Mouse (Mus musculus): Measurements from ENCODE around the gene BC030867.

Gene BC030867

DNA sequence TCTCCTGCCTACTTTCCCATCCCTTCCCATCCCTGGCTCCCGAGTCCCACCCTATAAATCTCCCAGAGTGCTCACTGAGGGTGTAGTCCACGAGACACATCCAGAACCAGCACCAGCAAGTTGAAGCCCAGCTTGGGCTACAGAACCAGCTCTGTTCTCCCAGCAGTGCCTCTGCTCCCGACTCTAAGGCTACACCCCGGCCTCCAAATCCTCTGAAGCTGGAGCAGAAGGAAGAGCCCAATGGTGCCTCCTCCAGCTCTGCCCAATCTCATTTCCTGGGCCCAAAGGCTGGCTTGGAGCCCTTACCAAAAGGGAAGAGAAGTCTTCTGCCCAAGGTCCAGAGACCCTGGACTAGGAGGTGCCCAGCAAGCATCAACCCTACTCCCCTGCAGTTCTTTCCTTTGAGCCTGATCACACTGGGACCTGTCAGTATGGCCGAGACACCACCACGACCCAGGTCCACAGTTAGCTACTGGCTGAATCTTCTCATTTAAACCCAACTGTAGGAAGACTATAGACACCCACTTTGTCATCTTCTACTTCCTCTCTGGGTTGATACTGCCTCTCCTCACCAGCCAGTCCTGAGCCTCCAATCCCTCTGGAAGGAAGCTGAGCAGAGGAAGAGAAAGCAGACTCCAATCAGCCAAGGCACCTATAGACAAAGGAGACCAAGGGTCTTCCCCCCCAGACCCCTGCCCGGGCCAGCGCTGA lies 27.3 kb upstream of the BC030867 start:
- DNase-seq (ENCODE audit: low read depth): no peak

DNA sequence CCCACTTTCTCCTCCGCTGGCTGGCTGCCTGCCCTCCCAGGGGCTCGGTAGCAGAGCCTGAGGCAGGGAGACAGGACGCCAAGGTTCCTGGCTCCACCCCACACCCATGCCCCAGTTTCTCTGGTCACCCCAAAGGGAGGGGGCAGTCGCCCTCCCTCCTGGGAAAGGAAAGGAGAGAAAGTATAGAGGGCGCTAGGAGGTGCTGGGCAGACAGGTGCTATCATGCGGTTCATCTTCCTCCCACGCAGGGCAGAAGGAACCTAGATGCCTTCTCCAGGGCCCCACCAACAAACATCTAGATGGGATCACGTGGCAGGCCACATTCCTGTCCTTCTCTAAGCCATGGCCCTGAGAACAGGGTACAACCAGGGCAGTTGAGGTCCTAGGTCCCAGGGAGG lies 26.7 kb upstream of the BC030867 start:
- DNase-seq (ENCODE audit: low read depth): no peak

- DNase-seq (ENCODE audit: low read depth): no peak
Measured at GRCm38 (mm10) chr11:102223166-102223565, 25.5 kb upstream of the BC030867 start.

DNA sequence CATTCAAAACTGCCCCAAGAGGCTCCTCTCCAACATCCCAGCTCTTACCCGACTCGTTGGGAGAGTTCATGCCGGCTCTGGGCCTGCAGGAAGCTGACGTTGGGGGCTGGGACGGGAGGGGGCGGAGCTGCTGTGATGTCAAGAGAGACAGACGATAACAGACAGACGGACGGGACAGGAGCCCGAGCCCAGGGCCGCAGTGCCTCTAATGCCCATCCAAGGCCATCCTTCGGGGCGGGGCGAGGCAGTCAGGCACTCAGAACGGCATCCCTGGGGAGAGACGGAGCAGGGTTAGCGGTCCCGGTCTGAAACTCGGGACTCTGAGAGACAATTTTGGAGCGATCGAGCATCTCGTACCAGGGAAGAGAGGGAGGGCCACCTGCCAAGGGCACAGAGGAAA lies 24.0 kb upstream of the BC030867 start:
- DNase-seq (ENCODE audit: low read depth): no peak

DNA sequence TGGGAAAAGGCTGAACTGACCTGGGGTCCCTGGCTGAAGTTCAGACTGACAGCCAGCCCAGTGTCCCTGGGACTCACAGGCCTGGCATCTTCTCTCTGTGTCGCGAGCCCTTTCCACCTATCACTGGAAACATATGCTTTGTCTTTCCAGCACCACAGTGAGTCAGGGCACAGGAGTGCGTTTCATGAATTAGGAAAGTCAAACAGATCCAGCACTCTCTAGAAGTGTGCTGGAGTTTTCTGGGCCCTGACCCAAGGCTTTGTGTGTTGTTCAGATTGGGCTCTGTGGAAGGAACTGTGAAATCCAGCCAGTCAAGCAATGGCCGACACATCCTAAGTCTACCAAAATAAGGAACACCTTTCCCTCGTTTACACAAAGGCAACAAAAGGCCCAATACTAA lies 23.5 kb upstream of the BC030867 start:
- DNase-seq (ENCODE audit: low read depth): peak; percentile 73

DNA sequence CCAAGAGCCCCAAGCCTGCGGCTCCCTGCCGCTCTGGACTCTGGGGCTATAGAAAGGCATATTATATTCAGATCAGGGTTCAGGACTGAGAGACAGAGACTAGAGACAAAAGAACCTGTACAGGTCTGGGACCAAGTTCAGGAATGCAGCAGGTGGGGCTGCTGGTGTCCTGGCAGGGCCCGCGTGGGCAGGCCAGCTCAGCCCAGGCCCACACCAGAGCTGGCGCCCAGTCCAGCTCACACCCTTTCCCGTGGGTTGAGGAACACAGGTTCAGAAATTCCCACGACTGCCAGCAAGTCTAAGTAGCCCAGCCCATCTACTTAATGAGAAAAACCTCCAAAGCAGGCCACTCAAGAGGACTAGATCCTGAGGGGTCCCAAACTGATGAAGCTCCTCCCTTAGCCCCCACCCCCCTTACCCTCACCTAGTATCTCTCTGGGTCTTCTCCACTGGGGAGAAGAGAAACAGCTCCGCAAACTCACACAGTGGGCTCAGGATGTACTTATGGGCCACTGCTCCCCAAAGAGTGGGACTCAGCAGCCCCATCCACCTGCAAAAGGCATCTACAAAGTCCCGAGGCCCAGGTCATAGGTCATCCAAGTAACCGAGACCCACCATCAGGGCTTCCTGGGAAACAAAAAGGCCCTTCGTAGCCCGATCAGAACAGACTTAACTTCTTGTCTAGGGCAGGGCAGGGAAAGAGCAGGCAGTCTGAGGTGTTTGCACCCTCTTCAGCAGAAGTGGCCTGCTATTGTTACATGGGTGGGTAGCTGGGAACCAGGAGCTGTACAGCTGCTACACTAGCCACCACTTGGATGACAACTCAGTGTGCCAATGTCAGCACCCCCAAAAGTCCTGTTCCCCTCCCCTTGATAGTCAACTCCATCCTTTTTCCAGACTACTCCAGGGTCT lies 22.4 kb upstream of the BC030867 start:
- no peak for DNase-seq (ENCODE audit: low read depth)

DNA sequence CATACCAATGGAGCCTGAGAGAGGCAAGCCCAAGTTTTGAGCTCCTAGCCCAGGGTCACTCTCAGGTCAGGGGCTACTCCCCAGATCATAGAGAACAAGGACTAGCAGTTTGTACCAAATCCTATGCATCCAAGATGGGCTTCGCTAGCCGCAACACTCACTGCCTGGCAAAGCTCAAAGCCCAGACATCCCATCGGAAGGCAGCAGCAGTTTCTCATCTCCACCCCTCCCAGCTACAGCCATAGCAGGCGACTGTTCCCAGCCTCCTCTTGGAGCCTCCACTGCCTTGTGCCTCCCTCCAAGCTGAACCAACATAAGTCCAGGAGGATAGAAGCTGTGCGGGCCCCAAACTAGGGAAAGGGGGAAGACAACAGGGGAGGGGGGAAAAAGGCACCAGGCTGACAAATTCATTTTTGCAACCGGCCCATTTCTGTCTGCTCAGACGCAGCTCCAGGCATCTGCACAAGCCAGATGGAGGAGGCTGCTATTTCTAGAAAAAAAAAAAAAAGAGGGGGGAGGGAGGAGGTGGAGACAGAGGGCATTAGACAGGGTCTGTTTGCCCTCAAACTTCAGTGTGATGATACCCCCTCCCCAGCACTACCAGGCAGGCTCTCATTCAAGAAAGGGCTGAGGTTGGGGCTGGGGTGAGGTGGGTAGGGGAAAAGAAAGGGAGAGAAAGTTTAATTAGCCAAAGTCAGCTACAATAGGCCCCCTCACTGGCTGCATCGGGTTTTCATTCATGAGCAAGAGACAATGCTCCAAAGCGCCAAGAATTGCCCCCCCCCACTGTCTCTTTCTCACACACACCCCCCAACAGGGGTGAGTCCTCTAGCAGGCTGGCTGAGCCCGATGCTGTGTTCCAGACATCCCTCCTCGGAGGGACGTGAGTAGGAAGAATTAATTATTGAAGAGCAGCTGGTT lies 21.2 kb upstream of the BC030867 start:
- DNase-seq (ENCODE audit: low read depth): no peak

DNA sequence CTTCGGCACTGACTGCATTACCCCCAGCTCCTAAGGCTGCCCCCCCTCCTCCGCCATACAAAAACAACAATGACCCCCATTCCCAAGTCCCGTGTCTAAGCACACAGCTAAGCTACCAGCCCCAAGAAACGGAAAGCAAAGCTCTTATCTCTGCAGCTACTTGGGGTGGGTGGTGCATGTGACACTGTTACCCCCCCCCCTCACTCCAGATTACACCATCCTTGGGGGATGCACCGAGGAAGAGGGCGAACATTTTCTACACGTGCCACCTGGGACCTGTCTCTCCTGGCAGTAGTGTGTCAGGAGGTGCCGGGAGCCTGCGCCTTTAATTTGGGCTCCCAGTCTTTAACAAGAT lies 20.5 kb upstream of the BC030867 start:
- DNase-seq (ENCODE audit: low read depth): no peak

DNA sequence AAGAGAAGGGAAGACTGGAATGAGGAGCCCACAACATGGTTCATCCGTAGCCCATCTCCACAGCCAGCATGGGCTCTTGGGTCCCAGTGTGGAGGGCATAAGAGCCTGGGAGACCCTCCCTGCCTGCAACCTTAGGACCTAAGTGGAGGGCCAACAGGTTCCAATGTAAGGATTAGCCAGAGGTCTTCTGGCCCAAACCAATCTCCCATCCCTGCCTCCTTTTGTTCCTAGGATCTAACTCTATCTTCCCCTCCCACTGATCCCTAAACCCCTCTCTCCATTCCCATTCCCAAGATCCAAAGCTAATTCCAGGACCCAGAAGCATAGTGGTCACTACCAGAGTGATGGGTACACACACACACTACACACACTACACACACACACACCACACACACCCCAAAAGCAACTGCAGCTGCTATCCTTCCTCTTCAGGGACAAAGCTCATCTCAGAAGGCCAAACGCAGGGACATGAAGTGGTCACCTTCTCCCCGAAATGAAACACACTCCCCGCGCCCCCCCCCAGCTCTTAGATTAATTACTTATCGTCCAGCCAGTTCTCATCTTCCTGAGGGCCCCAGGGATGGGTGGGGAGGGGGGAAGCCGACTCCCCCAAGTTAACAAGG lies 19.9 kb upstream of the BC030867 start:
- DNase-seq (ENCODE audit: low read depth): no peak

GRCm38 (mm10) chr11:102229331-102229953 lies 19.2 kb upstream of the BC030867 start:
- DNase-seq (ENCODE audit: low read depth): no peak

DNA sequence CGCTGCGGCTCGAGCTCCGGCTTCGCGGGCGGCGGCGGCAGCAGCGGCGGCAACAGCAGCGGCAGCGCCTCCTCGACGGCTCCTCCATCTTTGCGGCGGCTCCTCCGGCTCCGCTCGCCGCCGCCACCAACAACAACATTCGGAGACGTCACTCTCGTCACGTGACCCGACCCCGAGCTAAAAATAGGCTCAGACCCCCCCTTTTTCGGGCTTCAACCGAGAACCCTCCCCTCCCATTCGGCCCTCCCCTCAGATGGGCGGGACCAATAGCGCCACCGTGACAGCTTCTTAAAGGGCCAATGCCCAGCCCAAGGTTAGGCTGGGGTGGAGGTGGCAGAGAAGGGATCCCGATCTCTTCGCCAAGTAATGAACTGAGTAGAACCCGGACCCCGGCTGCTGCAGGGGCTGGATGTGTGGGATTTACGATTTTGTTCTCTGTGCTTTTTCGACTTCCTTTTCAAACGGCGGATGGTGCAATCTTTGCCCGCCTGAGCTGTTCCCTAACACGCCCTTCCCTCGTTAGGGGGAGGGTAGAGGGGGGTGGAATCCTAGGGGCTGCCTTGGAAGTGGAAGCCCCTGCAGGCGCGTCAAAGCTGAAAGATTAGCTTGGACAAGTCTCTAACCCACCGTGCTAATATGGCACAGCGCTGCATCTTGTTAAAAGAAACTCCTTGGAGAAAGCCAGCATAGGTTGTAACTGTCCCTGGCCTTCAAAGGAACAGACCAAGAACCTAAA lies 18.5 kb upstream of the BC030867 start, which contains the start of gene Hdac5:
Gene Hdac5 (minus strand): TSS at position 161 of the 736 bp plus-strand sequence.
- DNase-seq (ENCODE audit: low read depth): peak; percentile 95

DNA sequence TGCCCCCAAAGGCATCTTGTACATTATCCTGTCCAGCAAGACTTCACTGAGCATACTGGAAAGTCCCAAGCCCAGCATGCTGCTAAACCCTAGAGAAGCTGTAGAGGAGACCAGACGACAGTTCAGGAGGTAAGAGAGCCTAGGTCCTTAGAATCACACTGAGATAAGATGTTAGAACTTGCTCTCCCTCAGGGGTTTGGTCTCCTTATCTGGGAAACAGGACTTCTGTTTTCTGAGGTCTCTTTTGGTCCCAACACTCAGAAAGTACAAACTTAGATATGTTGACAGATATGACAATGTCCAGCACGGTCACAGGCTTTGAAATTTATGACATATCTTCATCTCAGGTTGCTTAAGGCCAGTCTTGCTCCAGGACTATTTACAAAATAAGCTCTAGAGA lies 12.7 kb upstream of the BC030867 start:
- no peak for DNase-seq (ENCODE audit: low read depth)

- DNase-seq (ENCODE audit: low read depth): no peak
Measured at GRCm38 (mm10) chr11:102240636-102241035, 8.0 kb upstream of the BC030867 start.

DNA sequence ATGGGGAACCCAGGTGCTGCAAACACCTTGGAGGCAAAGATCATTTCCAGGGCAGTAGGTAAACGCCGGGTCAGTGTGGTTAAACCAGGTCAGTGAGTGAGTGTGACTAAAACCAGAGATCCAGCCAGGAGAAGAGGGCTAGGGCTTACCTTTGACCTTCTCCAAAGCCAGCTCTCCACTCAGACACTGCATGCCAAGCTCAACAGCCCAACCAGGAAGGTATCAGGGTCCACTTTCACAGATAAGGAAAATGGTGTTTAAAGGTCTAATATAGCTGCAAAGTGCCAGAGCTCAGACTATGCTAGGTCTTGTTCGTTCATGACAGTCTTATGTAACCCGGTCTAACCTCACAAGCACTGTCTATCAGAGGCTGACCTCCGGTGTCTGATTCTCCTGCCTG lies 7.4 kb upstream of the BC030867 start:
- DNase-seq (ENCODE audit: low read depth): no peak

DNA sequence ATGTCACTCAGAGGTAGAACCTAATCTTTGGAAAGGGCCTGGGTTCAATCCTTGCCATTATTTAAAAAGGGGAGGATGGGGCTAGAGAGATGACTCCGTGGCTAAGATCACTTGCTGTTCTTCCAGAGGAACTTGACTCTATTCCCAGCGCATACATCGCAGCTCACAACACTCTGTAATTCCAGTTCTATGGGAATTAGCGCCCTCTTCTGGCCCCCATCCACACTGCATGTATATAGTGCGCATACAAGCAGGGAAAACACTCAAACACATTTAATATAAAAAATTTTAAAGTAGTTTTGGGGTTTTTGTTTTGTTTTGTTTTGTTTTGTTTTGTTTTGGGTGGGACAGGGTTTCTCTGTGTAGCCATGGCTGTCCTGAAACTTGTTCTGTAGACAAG lies 6.8 kb upstream of the BC030867 start:
- DNase-seq (ENCODE audit: low read depth): no peak

GRCm38 (mm10) chr11:102244926-102245449 lies 3.7 kb upstream of the BC030867 start:
- peak; percentile 91 for DNase-seq (ENCODE audit: low read depth)

DNA sequence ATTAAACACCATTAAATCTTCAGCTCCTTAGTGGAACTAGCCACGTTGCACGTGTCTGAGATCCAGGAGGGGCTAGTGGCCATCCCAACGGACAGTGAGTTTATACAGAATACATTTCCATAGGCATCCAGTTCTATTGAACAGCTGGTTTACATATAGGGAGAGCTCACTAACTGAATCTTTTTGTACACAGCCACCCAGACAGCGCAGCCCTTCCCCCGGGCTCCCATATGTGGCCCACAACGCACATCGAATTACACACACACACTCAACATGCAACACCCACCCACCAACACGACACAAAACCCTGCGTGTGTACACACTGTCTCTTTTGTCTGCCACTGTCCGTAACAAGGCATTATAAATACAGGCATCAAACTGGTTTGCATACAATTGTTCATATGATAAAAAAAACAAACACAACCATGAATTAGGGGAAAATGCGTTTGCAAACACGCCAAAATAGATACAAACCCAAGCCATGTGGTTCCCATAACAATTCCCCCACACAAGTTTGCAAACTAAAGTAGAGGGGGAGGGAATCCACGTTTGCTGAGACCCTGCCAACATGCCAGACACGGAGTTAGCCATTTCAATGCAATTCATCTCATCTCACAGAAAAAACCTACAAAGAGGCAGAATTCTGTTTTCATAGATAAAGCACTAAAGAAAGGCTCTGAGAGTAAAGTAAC lies 3.0 kb upstream of the BC030867 start:
- DNase-seq (ENCODE audit: low read depth): no peak

- no peak for DNase-seq (ENCODE audit: low read depth)
Measured at GRCm38 (mm10) chr11:102246273-102246635, 2.4 kb upstream of the BC030867 start.

GRCm38 (mm10) chr11:102246871-102247270 lies 1.8 kb upstream of the BC030867 start:
- DNase-seq (ENCODE audit: low read depth): no peak

Measured in fibroblast of lung, adult 2 months (primary cell).